Mouse (Mus musculus) embryo, embryonic 11.5 days (tissue): ENCODE data around the gene Mbnl2.
"Not testable (repeated sequence)": the region's sequence is repeated elsewhere in the genome, so short reads cannot be mapped to it uniquely, and the experiment has no call there.

Source experiments
- DNase-seq: peaks from one replicate; pipeline ENCODE4 v3.0.0-alpha.2; 2012; ENCODE audit warnings: low read depth, low spot score

Mbnl2 gene

GRCm38 (mm10) chr14:120355742-120356440 lies 80.4 kb downstream of the Mbnl2 start:
- DNase-seq, result no peak

DNA sequence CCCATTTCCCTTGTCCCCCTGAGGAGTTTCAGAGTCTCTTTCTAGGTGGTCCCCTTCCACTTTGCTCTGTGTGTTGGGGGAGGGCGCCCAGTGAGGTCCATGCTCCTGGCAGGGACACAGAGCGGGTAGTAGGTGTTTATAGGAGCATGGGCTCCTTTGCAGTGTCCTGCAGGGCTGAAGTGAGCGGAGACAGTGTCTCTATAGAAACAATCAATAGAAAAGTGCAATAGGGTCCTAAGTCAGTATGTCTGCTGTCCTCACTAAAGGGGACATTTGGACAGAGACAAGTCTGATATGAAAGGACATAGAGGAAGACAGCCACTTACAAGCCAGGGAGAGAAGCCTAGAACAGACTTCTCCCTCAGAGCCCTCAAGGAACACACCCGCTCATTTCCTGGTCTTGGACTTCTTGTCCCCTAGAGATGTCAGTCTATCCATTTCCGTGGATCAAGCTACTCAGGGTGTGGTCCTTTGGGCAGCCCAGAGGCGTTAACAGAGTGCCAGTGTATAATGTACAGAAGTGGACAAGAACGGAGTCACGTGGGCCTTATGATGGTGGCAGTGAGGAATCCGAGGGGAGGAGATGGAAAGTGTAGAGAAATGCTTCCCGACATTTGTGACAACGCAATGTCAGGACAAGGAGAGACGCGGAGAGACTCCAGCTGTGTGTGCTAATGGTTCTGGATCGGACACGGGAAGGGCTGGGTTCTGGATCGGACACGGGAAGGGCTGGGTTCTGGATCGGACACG lies 82.0 kb downstream of the Mbnl2 start:
- DNase-seq, result no peak

DNA sequence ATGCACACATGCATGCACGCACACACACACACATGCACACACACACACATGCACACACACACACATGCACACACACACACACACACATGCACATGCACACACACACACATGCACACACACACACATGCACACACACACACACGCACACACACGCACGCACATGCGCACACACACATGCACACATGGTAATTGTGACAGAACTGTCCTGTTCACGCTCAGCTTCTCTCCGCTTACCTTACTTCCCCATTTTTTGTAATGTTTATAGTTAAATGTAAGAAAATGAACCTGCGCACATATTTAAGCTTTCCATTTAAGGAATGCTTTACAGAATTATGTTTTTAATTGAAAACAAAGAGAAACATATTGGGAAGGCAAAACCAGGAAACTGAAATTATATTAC lies 84.1 kb downstream of the Mbnl2 start:
- DNase-seq, result not testable (repeated sequence)

- no peak for DNase-seq
Measured at GRCm38 (mm10) chr14:120361121-120361520, 85.7 kb downstream of the Mbnl2 start.

DNA sequence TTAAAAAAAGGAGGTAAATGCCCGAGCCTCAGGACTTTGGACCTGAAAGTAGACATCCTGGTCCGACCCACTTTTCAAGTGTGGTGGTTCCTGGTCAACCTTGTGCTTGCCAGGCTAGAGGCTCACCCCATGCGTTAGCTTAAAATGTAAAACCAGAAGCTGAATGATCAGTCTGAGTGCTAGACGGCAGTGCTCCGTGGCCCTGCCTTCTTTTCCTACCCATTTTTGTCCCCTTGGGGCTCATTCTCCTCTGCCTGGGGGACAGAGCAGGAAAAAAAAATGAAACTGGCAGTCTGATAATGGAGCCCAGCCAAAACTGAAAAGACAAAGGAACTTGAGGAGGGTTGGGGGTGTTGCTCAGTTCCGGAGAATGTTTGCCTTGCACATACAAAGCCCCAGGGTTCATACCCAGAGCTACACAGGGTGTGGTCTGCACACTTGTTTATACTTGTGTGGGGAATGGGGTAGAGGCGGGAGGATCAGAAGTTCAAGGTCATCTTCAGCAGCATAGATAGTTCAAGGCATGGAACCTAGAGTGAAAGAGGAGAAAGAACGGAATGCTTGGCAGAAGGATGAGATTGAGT lies 87.0 kb downstream of the Mbnl2 start:
- no peak for DNase-seq

- no peak for DNase-seq
Measured at GRCm38 (mm10) chr14:120363090-120363818, 87.8 kb downstream of the Mbnl2 start.

- no peak for DNase-seq
Measured at GRCm38 (mm10) chr14:120365088-120365487, 89.6 kb downstream of the Mbnl2 start.

DNA sequence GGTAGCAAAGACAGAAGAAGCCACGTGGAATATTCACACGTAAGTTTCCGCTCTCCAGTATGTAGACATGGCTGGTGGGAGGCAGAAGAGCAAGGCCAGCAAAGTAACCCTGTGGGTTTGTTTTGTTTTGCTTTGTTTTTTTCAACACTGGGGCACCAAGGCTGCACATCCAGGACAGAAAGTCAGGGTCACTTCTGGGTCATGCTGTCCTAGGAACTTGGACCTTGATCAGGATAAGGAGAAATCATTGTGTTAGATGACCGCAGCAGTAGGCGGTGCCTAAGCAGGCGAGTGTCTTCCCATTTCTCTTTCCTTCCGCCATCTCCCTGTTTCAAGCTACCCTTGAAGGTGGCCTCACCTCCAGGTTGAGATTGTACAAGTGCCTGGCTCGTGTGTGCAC lies 91.5 kb downstream of the Mbnl2 start:
- no peak for DNase-seq

GRCm38 (mm10) chr14:120367589-120367988 lies 92.1 kb downstream of the Mbnl2 start:
- no peak for DNase-seq

DNA sequence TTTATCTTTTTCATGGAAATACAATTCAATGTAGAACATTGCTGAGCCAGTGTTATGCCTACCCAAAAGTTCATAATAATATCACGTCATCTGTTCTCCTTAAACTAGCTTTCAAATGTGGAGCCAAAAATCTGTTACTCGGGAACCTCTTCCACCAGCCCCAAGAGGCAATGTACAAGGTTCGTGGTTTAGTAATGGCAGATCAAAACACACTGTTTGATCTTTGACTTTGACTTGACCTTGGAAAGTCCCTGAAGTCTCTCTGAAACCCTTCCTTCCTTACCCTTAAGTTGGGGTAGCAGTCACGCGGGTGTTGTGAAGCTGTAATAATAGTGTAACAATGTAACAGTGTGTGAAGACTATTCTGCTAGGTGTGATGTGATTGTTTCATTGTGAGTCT lies 93.0 kb downstream of the Mbnl2 start:
- DNase-seq, result no peak

DNA sequence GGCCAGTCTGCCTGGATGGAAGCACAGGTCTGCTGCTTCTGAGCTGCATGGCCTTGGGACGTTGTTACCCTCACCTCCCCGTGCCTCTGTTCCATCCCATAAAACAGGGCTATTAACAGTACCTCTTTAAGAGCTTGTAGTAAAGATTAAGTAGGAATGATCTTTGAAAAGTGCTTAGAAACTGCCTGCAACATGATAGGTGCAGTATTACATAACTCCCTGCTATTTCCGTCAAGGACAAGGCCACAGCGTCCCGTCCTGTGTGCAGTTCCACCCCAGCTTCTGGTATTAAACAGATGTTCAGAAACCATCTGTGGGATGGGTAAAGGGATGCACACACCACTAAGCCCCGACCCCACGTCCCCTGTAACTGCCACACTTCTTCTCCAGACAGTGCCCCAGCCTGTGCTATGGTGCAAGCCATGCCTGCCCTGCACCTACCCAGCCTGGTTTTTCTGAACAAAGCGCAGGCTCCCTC lies 93.5 kb downstream of the Mbnl2 start:
- no peak for DNase-seq

DNA sequence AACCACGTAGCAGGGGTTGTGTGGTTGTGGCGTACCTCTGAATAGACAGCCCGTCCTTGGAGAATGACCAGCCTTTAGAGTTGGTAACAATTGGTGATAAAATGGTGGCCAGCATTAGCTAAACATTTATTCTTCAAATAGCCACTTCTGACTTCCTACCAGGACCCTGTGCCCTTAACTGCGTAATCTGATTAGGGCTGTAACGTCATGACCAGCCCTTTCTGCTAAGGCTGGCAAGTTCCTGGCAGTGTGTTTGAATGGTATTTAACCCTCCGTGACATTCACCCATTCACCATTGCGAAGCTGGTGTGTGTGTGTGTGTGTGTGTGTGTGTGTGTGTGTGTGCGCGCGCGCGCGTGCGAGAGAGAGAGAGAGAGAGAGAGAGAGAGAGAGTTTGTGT lies 94.6 kb downstream of the Mbnl2 start:
- DNase-seq, result no peak

DNA sequence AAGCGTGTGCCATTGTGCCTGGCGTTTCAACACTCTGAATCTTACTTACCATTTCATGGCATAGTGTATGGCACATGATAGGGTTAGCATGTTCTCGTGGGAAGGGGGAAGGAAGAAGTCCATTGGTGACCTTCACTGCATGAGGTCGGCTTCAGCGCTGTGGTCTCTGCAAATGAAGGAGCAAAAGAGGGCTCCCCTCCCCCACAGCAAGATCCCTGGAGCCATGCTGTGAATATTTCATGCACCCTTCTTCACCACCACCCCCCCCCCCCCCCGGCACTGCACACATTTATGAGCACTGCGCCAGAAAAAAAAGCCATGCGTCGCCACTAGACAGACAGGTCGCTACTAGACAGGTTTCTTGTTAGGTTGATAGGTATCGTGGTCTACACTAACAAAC lies 95.2 kb downstream of the Mbnl2 start:
- no peak for DNase-seq

GRCm38 (mm10) chr14:120371174-120371573 lies 95.7 kb downstream of the Mbnl2 start:
- DNase-seq, result no peak

GRCm38 (mm10) chr14:120373026-120374024 lies 97.9 kb downstream of the Mbnl2 start:
- no peak for DNase-seq

GRCm38 (mm10) chr14:120374786-120375185 lies 99.3 kb downstream of the Mbnl2 start:
- no peak for DNase-seq

- DNase-seq, result no peak
Measured at GRCm38 (mm10) chr14:120377192-120377591, 101.7 kb downstream of the Mbnl2 start.

GRCm38 (mm10) chr14:120378002-120378401 lies 102.5 kb downstream of the Mbnl2 start:
- DNase-seq, result no peak

- no peak for DNase-seq
Measured at GRCm38 (mm10) chr14:120379716-120380115, 104.2 kb downstream of the Mbnl2 start.

- DNase-seq, result no peak
Measured at GRCm38 (mm10) chr14:120381378-120382134, 106.1 kb downstream of the Mbnl2 start.
